Mouse (Mus musculus): ENCODE data around the gene Mpig6b. TPM values are rescaled to one million over a fixed set of nuclear protein-coding genes. Genes with fewer than 3 reads are reported as not detected.
A peak's percentile ranks its signal among the peaks of the same experiment; 100 is the strongest.

Mpig6b gene
- polyA plus RNA-seq, 1 experiment = 0.30 TPM

GRCm38 (mm10) chr17:35028315-35028714 lies 37.7 kb downstream of the Mpig6b start:
- TF ChIP-seq CTCF (IDR thresholded peaks at IDR 0.05; ENCODE audit: borderline replicate concordance, extremely low read depth, insufficient read depth, insufficient read length) = no peak
- no peak for TF ChIP-seq POLR2A (IDR thresholded peaks at IDR 0.05; ENCODE audit: borderline replicate concordance, extremely low read depth, insufficient read depth, insufficient read length, poor library complexity, severe bottlenecking)
- DNase-seq (ENCODE audit: low read depth) = peak; percentile 24

- TF ChIP-seq CTCF (IDR thresholded peaks at IDR 0.05; ENCODE audit: borderline replicate concordance, extremely low read depth, insufficient read depth, insufficient read length) (no peak), POLR2A (IDR thresholded peaks at IDR 0.05; ENCODE audit: borderline replicate concordance, extremely low read depth, insufficient read depth, insufficient read length, poor library complexity, severe bottlenecking) (no peak)
- DNase-seq (ENCODE audit: low read depth) = peak; percentile 93
These were observed 38.5 kb downstream of the Mpig6b start, which contains the start of gene Sapcd1 for GRCm38 (mm10) chr17:35027277-35028068. Sapcd1 (minus strand) TSS chr17:35028016.

- DNase-seq (ENCODE audit: low read depth) = no peak
- TF ChIP-seq CTCF (IDR thresholded peaks at IDR 0.05; ENCODE audit: borderline replicate concordance, extremely low read depth, insufficient read depth, insufficient read length) (no peak), POLR2A (IDR thresholded peaks at IDR 0.05; ENCODE audit: borderline replicate concordance, extremely low read depth, insufficient read depth, insufficient read length, poor library complexity, severe bottlenecking) (no peak)
These were observed 39.8 kb downstream of the Mpig6b start for GRCm38 (mm10) chr17:35026206-35026605.

GRCm38 (mm10) chr17:35024691-35025488 lies 41.1 kb downstream of the Mpig6b start:
- DNase-seq (ENCODE audit: low read depth) = no peak
- no peak for TF ChIP-seq CTCF (IDR thresholded peaks at IDR 0.05; ENCODE audit: borderline replicate concordance, extremely low read depth, insufficient read depth, insufficient read length)
- no peak for TF ChIP-seq POLR2A (IDR thresholded peaks at IDR 0.05; ENCODE audit: borderline replicate concordance, extremely low read depth, insufficient read depth, insufficient read length, poor library complexity, severe bottlenecking)

GRCm38 (mm10) chr17:35024261-35024660 lies 41.7 kb downstream of the Mpig6b start:
- DNase-seq (ENCODE audit: low read depth) = no peak
- TF ChIP-seq CTCF (IDR thresholded peaks at IDR 0.05; ENCODE audit: borderline replicate concordance, extremely low read depth, insufficient read depth, insufficient read length) = no peak

GRCm38 (mm10) chr17:35023756-35024155 lies 42.2 kb downstream of the Mpig6b start:
- TF ChIP-seq POLR2A (IDR thresholded peaks at IDR 0.05; ENCODE audit: borderline replicate concordance, extremely low read depth, insufficient read depth, insufficient read length, poor library complexity, severe bottlenecking) = no peak
- TF ChIP-seq CTCF (IDR thresholded peaks at IDR 0.05; ENCODE audit: borderline replicate concordance, extremely low read depth, insufficient read depth, insufficient read length) = no peak
- DNase-seq (ENCODE audit: low read depth) = no peak

GRCm38 (mm10) chr17:35023221-35023620 lies 42.8 kb downstream of the Mpig6b start:
- TF ChIP-seq CTCF (IDR thresholded peaks at IDR 0.05; ENCODE audit: borderline replicate concordance, extremely low read depth, insufficient read depth, insufficient read length) (no peak), POLR2A (IDR thresholded peaks at IDR 0.05; ENCODE audit: borderline replicate concordance, extremely low read depth, insufficient read depth, insufficient read length, poor library complexity, severe bottlenecking) (no peak)
- no peak for DNase-seq (ENCODE audit: low read depth)

- TF ChIP-seq CTCF (IDR thresholded peaks at IDR 0.05; ENCODE audit: borderline replicate concordance, extremely low read depth, insufficient read depth, insufficient read length) = no peak
- TF ChIP-seq POLR2A (IDR thresholded peaks at IDR 0.05; ENCODE audit: borderline replicate concordance, extremely low read depth, insufficient read depth, insufficient read length, poor library complexity, severe bottlenecking) = no peak
- no peak for DNase-seq (ENCODE audit: low read depth)
These were observed 43.4 kb downstream of the Mpig6b start for GRCm38 (mm10) chr17:35022541-35023060.

- no peak for DNase-seq (ENCODE audit: low read depth)
- TF ChIP-seq POLR2A (IDR thresholded peaks at IDR 0.05; ENCODE audit: borderline replicate concordance, extremely low read depth, insufficient read depth, insufficient read length, poor library complexity, severe bottlenecking) = no peak
- no peak for TF ChIP-seq CTCF (IDR thresholded peaks at IDR 0.05; ENCODE audit: borderline replicate concordance, extremely low read depth, insufficient read depth, insufficient read length)
These were observed 44.0 kb downstream of the Mpig6b start for GRCm38 (mm10) chr17:35021842-35022477.

- TF ChIP-seq CTCF (IDR thresholded peaks at IDR 0.05; ENCODE audit: borderline replicate concordance, extremely low read depth, insufficient read depth, insufficient read length) (peak; percentile 97), POLR2A (IDR thresholded peaks at IDR 0.05; ENCODE audit: borderline replicate concordance, extremely low read depth, insufficient read depth, insufficient read length, poor library complexity, severe bottlenecking) (no peak)
These were observed 44.7 kb downstream of the Mpig6b start for GRCm38 (mm10) chr17:35021163-35021808.

More at GRCm38 (mm10) chr17:35021163-35021808, 44.7 kb downstream of the Mpig6b start:
- DNase-seq (ENCODE audit: low read depth) = peak; percentile 82

Measured in brain, embryonic 14.5 days (tissue).